ENCODE assay signal across 9 mouse cellular contexts in the genomic region with DNA sequence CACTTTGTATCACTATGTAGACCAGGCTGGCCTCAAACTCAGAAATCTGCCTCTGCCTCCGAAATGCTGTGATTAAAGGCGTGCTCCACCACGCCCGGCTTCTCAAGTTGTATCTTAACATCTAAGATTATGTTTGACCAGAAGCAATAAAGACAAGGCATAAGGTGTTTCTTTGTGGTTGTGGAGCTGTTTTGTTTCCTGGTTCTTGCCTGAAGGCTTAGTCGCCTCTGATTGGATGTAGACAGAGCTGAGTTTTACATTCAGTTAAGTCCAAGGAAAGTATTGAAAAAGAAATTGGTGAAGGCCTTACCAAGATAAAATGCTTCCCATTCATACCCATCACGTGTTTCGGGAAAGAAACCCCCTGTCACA. TPM values are rescaled to one million over a fixed set of nuclear protein-coding genes. Genes with fewer than 3 reads are reported as not detected.
DNase-seq lines count a peak whose midpoint lies in the region; ATAC-seq and TF ChIP-seq lines count a peak whose summit lies in the region.
"Had no signal": no experiment of that assay in that cellular context is flagged by ENCODE, and none has a peak within 500 bp of the region (broad histone marks: within the 10 kb centered on the region; RNA-seq: fewer than 3 reads in every experiment).

No protein-coding gene starts in this region.

- H3K36me3 ChIP-seq in heart, embryonic 14.5 days (ENCODE audit: control insufficient read depth, insufficient read depth, low read length) = peaks cover 7% of the 10 kb centered on the region; the same call in 1 of the 2 replicates
- no peaks in the 10 kb centered on the region for H3K36me3 ChIP-seq in hindbrain, embryonic 15.5 days
- H3K36me3 ChIP-seq in midbrain, embryonic 13.5 days = no peaks in the 10 kb centered on the region

- peak overlapping the region; percentile 92 for H3K9ac ChIP-seq in heart, embryonic 14.5 days (ENCODE audit: low read length)
- H3K9ac ChIP-seq in hindbrain, embryonic 15.5 days = 0 out of 2 replicates have a peak overlapping the region, but pooled peaks have one; percentile 80
- peak overlapping the region; percentile 86 for H3K9ac ChIP-seq in midbrain, embryonic 13.5 days (replicated peaks)

- H3K27ac ChIP-seq in heart, embryonic 14.5 days (replicated peaks in 1 of 2; ENCODE audit: control insufficient read depth in 1 of 2, insufficient read depth in 1 of 2, low read depth in 2 of 2, low read length in 2 of 2) = peak overlapping the region in 1 of 2 experiments; percentile 78; a peak in 2 of 4 replicates
- H3K27ac ChIP-seq in bone marrow macrophage, adult 2 months (ENCODE audit: insufficient read depth, low read depth, low read length) = no peak overlapping the region
- H3K27ac ChIP-seq in hindbrain, embryonic 15.5 days (replicated peaks) = no peak overlapping the region
- no peak overlapping the region for H3K27ac ChIP-seq in midbrain, embryonic 13.5 days

- no peak for ATAC-seq in heart, embryonic 14.5 days (ENCODE audit: insufficient number of reproducible peaks, insufficient read depth, low FRiP score, low read depth)
- no peak for ATAC-seq in hindbrain, embryonic 15.5 days (ENCODE audit: low FRiP score, low read depth)
- ATAC-seq in midbrain, embryonic 13.5 days = no peak

- no peak for TF ChIP-seq POLR2A in bone marrow macrophage, adult 2 months (IDR thresholded peaks at IDR 0.05; ENCODE audit: borderline replicate concordance, low read depth, low read length)

- intact Hi-C loops in heart, postnatal 36 days (cut with DNase I) = loop anchor here (5.0 kb wide), 1 partner anchor 192 kb away; the partner anchor contains the start of gene Lbh

- no peak for TF ChIP-seq CTCF in bone marrow macrophage, adult 2 months (IDR thresholded peaks at IDR 0.05; ENCODE audit: low read depth, low read length)

- no peaks in the 10 kb centered on the region for H3K9me3 ChIP-seq in heart, embryonic 14.5 days (ENCODE audit: control insufficient read depth, low read length)
- H3K9me3 ChIP-seq in hindbrain, embryonic 15.5 days = no peaks in the 10 kb centered on the region
- no peaks in the 10 kb centered on the region for H3K9me3 ChIP-seq in midbrain, embryonic 13.5 days

- no peak for DNase-seq in heart, postnatal 36 days
- no peak for DNase-seq in adrenal gland, postnatal 10 days
- DNase-seq in urinary bladder, postnatal 4 days (ENCODE audit: low spot score in 2 of 2) = no peak
- no peak for DNase-seq in gastrocnemius, postnatal 4 days (ENCODE audit: low spot score in 2 of 2)
- DNase-seq: thymus, adult 18-20 months had no signal

- H3K27me3 ChIP-seq in heart, embryonic 14.5 days (ENCODE audit: control insufficient read depth, insufficient read depth, low read length) = no peaks in the 10 kb centered on the region
- H3K27me3 ChIP-seq in hindbrain, embryonic 15.5 days = no peaks in the 10 kb centered on the region
- H3K27me3 ChIP-seq in midbrain, embryonic 13.5 days = no peaks in the 10 kb centered on the region

- peak overlapping the region; percentile 97 for H3K4me2 ChIP-seq in heart, embryonic 14.5 days (ENCODE audit: low read length)
- peak overlapping the region; percentile 66 for H3K4me2 ChIP-seq in hindbrain, embryonic 15.5 days
- peak overlapping the region; percentile 82 for H3K4me2 ChIP-seq in midbrain, embryonic 13.5 days (replicated peaks)

- peak overlapping the region; percentile 87 to 99 for H3K4me3 ChIP-seq in heart, embryonic 14.5 days (ENCODE audit: control insufficient read depth in 1 of 2, insufficient read depth in 1 of 2, low read depth in 1 of 2, low read length in 2 of 2)
- peak overlapping the region; percentile 59 for H3K4me3 ChIP-seq in bone marrow macrophage, adult 2 months (ENCODE audit: insufficient read depth, low read length)
- H3K4me3 ChIP-seq in hindbrain, embryonic 15.5 days = peak overlapping the region; percentile 71
- H3K4me3 ChIP-seq in midbrain, embryonic 13.5 days (replicated peaks) = peak overlapping the region; percentile 84

- 68% methylated on average over 7 of the region's 7 CpGs for WGBS in heart, embryonic 14.5 days
- WGBS in hindbrain, embryonic 15.5 days = 84% methylated on average over 7 of the region's 7 CpGs
- WGBS in midbrain, embryonic 13.5 days = 90% methylated on average over 7 of the region's 7 CpGs

- peaks cover 12 to 32% of the 10 kb centered on the region in 2 experiments for H3K4me1 ChIP-seq in heart, embryonic 14.5 days (ENCODE audit: control insufficient read depth in 2 of 2, insufficient read depth in 2 of 2, low read length in 2 of 2)
- H3K4me1 ChIP-seq in bone marrow macrophage, adult 2 months (ENCODE audit: control insufficient read depth, insufficient read depth, low read length) = peaks cover 9% of the 10 kb centered on the region
- H3K4me1 ChIP-seq in hindbrain, embryonic 15.5 days (replicated peaks) = peaks cover 16% of the 10 kb centered on the region
- H3K4me1 ChIP-seq in midbrain, embryonic 13.5 days (replicated peaks) = peaks cover 14% of the 10 kb centered on the region

RNA-seq across cellular contexts. Expression of gene Lclat1, which starts 1.1 kb away (rescaled TPM):
- 54.6 and 61.3 TPM in 2 replicates for polyA plus RNA-seq in heart, embryonic 14.5 days (2014; fragmentation: Nextera tagmentation; extraction: Ambion mirVana)
- total RNA-seq in heart, postnatal 36 days (2021) = 100 to 1,000 TPM in 1 of 2 experiments, 10 to 100 TPM in 1; 91.4 to 117 TPM
- polyA plus RNA-seq in bone marrow macrophage, adult 2 months (2012; ENCODE audit: insufficient read depth, insufficient read length, missing spikeins) = 9.6 and 12.0 TPM in 2 replicates
- 12.5 and 16.2 TPM in 2 replicates for polyA plus RNA-seq in hindbrain, embryonic 15.5 days (2015; fragmentation: Nextera tagmentation; extraction: Ambion mirVana)
- polyA plus RNA-seq in midbrain, embryonic 13.5 days (2015; fragmentation: Nextera tagmentation; extraction: Ambion mirVana) = 7.1 and 7.9 TPM in 2 replicates
- total RNA-seq in adrenal gland, postnatal 10 days (2021) = 10 to 100 TPM; 35.3 to 39.1 TPM
- total RNA-seq in gastrocnemius, postnatal 4 days (2021) = 10 to 100 TPM; 19.6 to 19.7 TPM
